ENCODE assay signal across 8 mouse cellular contexts in genomic region chr1:91052747-91053181, GRCm38 (mm10). TPM values are rescaled to one million over a fixed set of nuclear protein-coding genes. Genes with fewer than 3 reads are reported as not detected.
DNase-seq lines count a peak whose midpoint lies in the region; ATAC-seq and TF ChIP-seq lines count a peak whose summit lies in the region.

No protein-coding gene starts in this region.

- peaks cover 35% of the 10 kb centered on the region for H3K27me3 ChIP-seq in E14TG2a.4 (ENCODE audit: insufficient read depth, low read length)
- peaks cover 11% of the 10 kb centered on the region for H3K27me3 ChIP-seq in forebrain, embryonic 15.5 days
- no peaks in the 10 kb centered on the region for H3K27me3 ChIP-seq in lung, embryonic 15.5 days
- H3K27me3 ChIP-seq in thymus, adult 2 months (ENCODE audit: control insufficient read depth, insufficient read depth, low read length) = no peaks in the 10 kb centered on the region

- H3K9me3 ChIP-seq in E14TG2a.4 (ENCODE audit: low read length) = no peaks in the 10 kb centered on the region
- no peaks in the 10 kb centered on the region for H3K9me3 ChIP-seq in forebrain, embryonic 15.5 days
- no peaks in the 10 kb centered on the region for H3K9me3 ChIP-seq in lung, embryonic 15.5 days

- TF ChIP-seq POLR2A in olfactory bulb, adult 2 months (IDR thresholded peaks at IDR 0.05; ENCODE audit: insufficient read depth, low read depth, low read length) = no peak
- TF ChIP-seq POLR2A in thymus, adult 2 months (IDR thresholded peaks at IDR 0.05; ENCODE audit: control insufficient read depth, extremely low read depth, insufficient read depth, low read length, poor library complexity) = no peak

- peak; percentile 8 for DNase-seq in c-Kit-negative CD71-positive TER-119-positive erythroid progenitor cells, embryonic 14.5 days (ENCODE audit: low read depth, low spot score)
- DNase-seq in heart, postnatal 25 days (ENCODE audit: low spot score) = peak; percentile 91
- peak; percentile 68 to 83 for DNase-seq in layer of hippocampus, adult 2 months (ENCODE audit: low spot score in 2 of 2)
- peak; percentile 92 for DNase-seq in thymus, adult 2 months

- peak overlapping the region; percentile 82 for H3K4me3 ChIP-seq in E14TG2a.4 (replicated peaks; ENCODE audit: low read length)
- peak overlapping the region; percentile 53 for H3K4me3 ChIP-seq in forebrain, embryonic 15.5 days
- H3K4me3 ChIP-seq in layer of hippocampus, adult 2 months = peak overlapping the region; percentile 63
- peak overlapping the region; percentile 61 for H3K4me3 ChIP-seq in lung, embryonic 15.5 days
- H3K4me3 ChIP-seq in olfactory bulb, adult 2 months (ENCODE audit: insufficient read depth, low read depth, low read length) = peak overlapping the region; percentile 47
- H3K4me3 ChIP-seq in thymus, adult 2 months (ENCODE audit: control insufficient read depth, insufficient read depth, low read length) = peak overlapping the region; percentile 91

- under 1% methylated on average over 28 of the region's 28 CpGs for WGBS in forebrain, embryonic 15.5 days
- WGBS in lung, embryonic 15.5 days = under 1% methylated on average over 28 of the region's 28 CpGs
- WGBS in olfactory bulb, adult 2 months = 3% methylated on average over 28 of the region's 28 CpGs
- under 1% methylated on average over 28 of the region's 28 CpGs for WGBS in thymus, adult 2 months

- H3K9ac ChIP-seq in forebrain, embryonic 15.5 days (replicated peaks) = peak overlapping the region; percentile 48
- peak overlapping the region; percentile 62 for H3K9ac ChIP-seq in lung, embryonic 15.5 days

- peak; percentile 93 for ATAC-seq in forebrain, embryonic 15.5 days (replicated peaks)
- ATAC-seq in lung, embryonic 15.5 days (ENCODE audit: borderline replicate concordance, extremely low read depth, low FRiP score, low TSS enrichment) = peak; percentile 92

- no peak overlapping the region for H3K27ac ChIP-seq in forebrain, embryonic 15.5 days (replicated peaks)
- peak overlapping the region; percentile 81 for H3K27ac ChIP-seq in layer of hippocampus, adult 2 months
- peak overlapping the region; percentile 96 for H3K27ac ChIP-seq in lung, embryonic 15.5 days
- no peak overlapping the region for H3K27ac ChIP-seq in olfactory bulb, adult 2 months (ENCODE audit: insufficient read depth, low read depth, low read length)
- H3K27ac ChIP-seq in thymus, adult 2 months (ENCODE audit: control insufficient read depth, insufficient read depth, low read length) = no peak overlapping the region

- intact Hi-C loops in heart, postnatal 25 days (cut with DNase I) = no loop called here

- TF ChIP-seq CTCF in E14TG2a.4 (conservative IDR thresholded peaks at IDR 0.05; ENCODE audit: low read length) = no peak
- peak; percentile 29 for TF ChIP-seq CTCF in layer of hippocampus, adult 2 months (conservative IDR thresholded peaks at IDR 0.05)
- TF ChIP-seq CTCF in olfactory bulb, adult 2 months (IDR thresholded peaks at IDR 0.05; ENCODE audit: insufficient read depth, low read depth, low read length) = no peak
- TF ChIP-seq CTCF in thymus, adult 2 months (IDR thresholded peaks at IDR 0.05; ENCODE audit: borderline replicate concordance, control insufficient read depth, extremely low read depth, insufficient read depth, low read length, poor library complexity) = 0 out of 2 replicates have a peak, but pooled peaks have one; percentile 52

- H3K4me1 ChIP-seq in E14TG2a.4 (replicated peaks; ENCODE audit: low read depth, low read length) = peaks cover 40% of the 10 kb centered on the region
- peaks cover 19% of the 10 kb centered on the region for H3K4me1 ChIP-seq in forebrain, embryonic 15.5 days
- peaks cover 51% of the 10 kb centered on the region for H3K4me1 ChIP-seq in lung, embryonic 15.5 days
- peaks cover 40% of the 10 kb centered on the region for H3K4me1 ChIP-seq in olfactory bulb, adult 2 months (ENCODE audit: control insufficient read depth, insufficient read depth, low read length)
- H3K4me1 ChIP-seq in thymus, adult 2 months (replicated peaks; ENCODE audit: control insufficient read depth, insufficient read depth, low read length) = peaks cover 34% of the 10 kb centered on the region

- peak overlapping the region; percentile 98 for H3K4me2 ChIP-seq in forebrain, embryonic 15.5 days (replicated peaks)
- peak overlapping the region; percentile 95 for H3K4me2 ChIP-seq in lung, embryonic 15.5 days

- no peaks in the 10 kb centered on the region for H3K36me3 ChIP-seq in E14TG2a.4 (ENCODE audit: insufficient read depth, low read length)
- H3K36me3 ChIP-seq in forebrain, embryonic 15.5 days = no peaks in the 10 kb centered on the region
- H3K36me3 ChIP-seq in lung, embryonic 15.5 days = no peaks in the 10 kb centered on the region
- H3K36me3 ChIP-seq in thymus, adult 2 months (ENCODE audit: control insufficient read depth, insufficient read depth, low read length) = no peaks in the 10 kb centered on the region

RNA-seq across cellular contexts. Expression of gene Lrrfip1, which starts 54.2 kb away (rescaled TPM):
- 37.5 and 38.3 TPM in 2 replicates for polyA plus RNA-seq in forebrain, embryonic 15.5 days (2015; fragmentation: Nextera tagmentation; extraction: Ambion mirVana)
- 10 to 100 TPM; 81.3 to 98.0 TPM for total RNA-seq in heart, postnatal 25 days (2021)
- 10 to 100 TPM; 77.6 to 82.3 TPM for total RNA-seq in layer of hippocampus, adult 2 months (2021)
- 54.8 and 60.6 TPM in 2 replicates for polyA plus RNA-seq in lung, embryonic 15.5 days (2015; fragmentation: Nextera tagmentation; extraction: Ambion mirVana)
- polyA plus RNA-seq in olfactory bulb, adult 2 months (2012; ENCODE audit: insufficient read depth, insufficient read length, low replicate concordance, missing spikeins) = not detected in 2 replicates
- polyA plus RNA-seq in thymus, adult 2 months (2012; rRNA removed) = 24.1 and 31.8 TPM in 2 replicates

Comparison
In these comparisons a context has a peak if more than half of its experiments do, and no peak if none do; other contexts are left out.
1. CTCF ChIP-seq: peak in layer of hippocampus, adult 2 months (single experiment) and thymus, adult 2 months (single experiment); none in E14TG2a.4 (single experiment) and olfactory bulb, adult 2 months (single experiment).
2. DNase-seq: peak in every context shown above with its lines; median percentile 92 in thymus, adult 2 months; 91 in heart, postnatal 25 days; 76 in layer of hippocampus, adult 2 months; 8 in c-Kit-negative CD71-positive TER-119-positive erythroid progenitor cells, embryonic 14.5 days.
3. H3K27ac ChIP-seq: peak in layer of hippocampus, adult 2 months (single experiment) and lung, embryonic 15.5 days (single experiment); none in forebrain, embryonic 15.5 days (single experiment), olfactory bulb, adult 2 months (single experiment) and thymus, adult 2 months (single experiment).
4. Peak in every context shown above with its lines, with median percentiles within 50 percentile points of each other: H3K4me3 ChIP-seq.